Comparison of ENCODE assay signal across 12 mouse cellular contexts in genomic region chr5:148973019-148973668, GRCm38 (mm10). TPM values are rescaled to one million over a fixed set of nuclear protein-coding genes. Genes with fewer than 3 reads are reported as not detected.
DNase-seq lines count a peak whose midpoint lies in the region; ATAC-seq lines count a peak whose summit lies in the region.
"Had no signal": no experiment of that assay in that cellular context is flagged by ENCODE, and none has a peak within 500 bp of the region (broad histone marks: within the 10 kb centered on the region; RNA-seq: fewer than 3 reads in every experiment).

No protein-coding gene starts in this region.

- no peak overlapping the region for H3K9ac ChIP-seq in neural tube, embryonic 12.5 days
- 0 out of 2 replicates have a peak overlapping the region, but pooled peaks have one; percentile 4 for H3K9ac ChIP-seq in embryonic facial prominence, embryonic 12.5 days
- 0 out of 2 replicates have a peak overlapping the region, but pooled peaks have one; percentile 5 for H3K9ac ChIP-seq in limb, embryonic 11.5 days (ENCODE audit: low read length)

- H3K36me3 ChIP-seq in neural tube, embryonic 12.5 days: no peaks in the 10 kb centered on the region
- H3K36me3 ChIP-seq in embryonic facial prominence, embryonic 12.5 days: no peaks in the 10 kb centered on the region
- H3K36me3 ChIP-seq in limb, embryonic 11.5 days (ENCODE audit: control insufficient read depth, insufficient read depth, low read length): no peaks in the 10 kb centered on the region
- H3K36me3 ChIP-seq: G1E had no signal

- H3K4me3 ChIP-seq in neural tube, embryonic 12.5 days: no peak overlapping the region
- H3K4me3 ChIP-seq in embryonic facial prominence, embryonic 12.5 days: no peak overlapping the region
- H3K4me3 ChIP-seq in limb, embryonic 11.5 days (ENCODE audit: low read depth, low read length): no peak overlapping the region
- H3K4me3 ChIP-seq: megakaryocyte, embryonic 14.5 days had no signal

- 14% methylated on average over 6 of the region's 6 CpGs for WGBS in neural tube, embryonic 12.5 days
- WGBS in embryonic facial prominence, embryonic 12.5 days: 3% methylated on average over 6 of the region's 6 CpGs
- WGBS in limb, embryonic 11.5 days: 2% methylated on average over 6 of the region's 6 CpGs

- no peak overlapping the region for H3K4me2 ChIP-seq in neural tube, embryonic 12.5 days (replicated peaks)
- peak overlapping the region; percentile 15; the same call in 1 of the 2 replicates for H3K4me2 ChIP-seq in embryonic facial prominence, embryonic 12.5 days (replicated peaks)
- H3K4me2 ChIP-seq in limb, embryonic 11.5 days (ENCODE audit: low read depth, severe bottlenecking): no peak overlapping the region

- H3K27ac ChIP-seq in neural tube, embryonic 12.5 days: no peak overlapping the region
- H3K27ac ChIP-seq in embryonic facial prominence, embryonic 12.5 days: no peak overlapping the region
- H3K27ac ChIP-seq in limb, embryonic 11.5 days (replicated peaks; ENCODE audit: low read depth, low read length): no peak overlapping the region

- H3K27me3 ChIP-seq in neural tube, embryonic 12.5 days (replicated peaks): no peaks in the 10 kb centered on the region
- no peaks in the 10 kb centered on the region for H3K27me3 ChIP-seq in embryonic facial prominence, embryonic 12.5 days
- no peaks in the 10 kb centered on the region for H3K27me3 ChIP-seq in limb, embryonic 11.5 days (ENCODE audit: control insufficient read depth, insufficient read depth, low read length)

- DNase-seq in neural tube, embryonic 10.5 days (ENCODE audit: extremely low spot score, low spot score): no peak
- no peak for DNase-seq in limb, embryonic 11.5 days (ENCODE audit: low spot score)
- DNase-seq in thymus, postnatal 36 days: peak; percentile 59 to 73
- DNase-seq in heart, adult 18-20 months: no peak
- DNase-seq in natural killer cell, adult 2 months (ENCODE audit: low spot score in 2 of 2): no peak
- DNase-seq: kidney, postnatal 10 days had no signal

- H3K9me3 ChIP-seq in neural tube, embryonic 12.5 days: no peaks in the 10 kb centered on the region
- no peaks in the 10 kb centered on the region for H3K9me3 ChIP-seq in embryonic facial prominence, embryonic 12.5 days
- no peaks in the 10 kb centered on the region for H3K9me3 ChIP-seq in limb, embryonic 11.5 days (ENCODE audit: control insufficient read depth, low read length)

- peaks cover 14% of the 10 kb centered on the region for H3K4me1 ChIP-seq in neural tube, embryonic 12.5 days
- H3K4me1 ChIP-seq in embryonic facial prominence, embryonic 12.5 days: peaks cover 22% of the 10 kb centered on the region
- peaks cover 17% of the 10 kb centered on the region for H3K4me1 ChIP-seq in limb, embryonic 11.5 days (ENCODE audit: control insufficient read depth, insufficient read depth, low read length)

- ATAC-seq in neural tube, embryonic 12.5 days (ENCODE audit: low FRiP score, low read depth): peak; percentile 44; the same call in 1 of the 2 replicates
- no peak for ATAC-seq in embryonic facial prominence, embryonic 12.5 days (ENCODE audit: insufficient number of reproducible peaks, insufficient read depth, low FRiP score, low TSS enrichment)
- 0 out of 2 replicates have a peak, but pooled peaks have one; percentile 23 for ATAC-seq in limb, embryonic 11.5 days (ENCODE audit: insufficient number of reproducible peaks, low FRiP score, low TSS enrichment, low read depth)

RNA-seq across cellular contexts. Expression of gene Gm42791, which starts 21.8 kb away (rescaled TPM):
- polyA plus RNA-seq in neural tube, embryonic 12.5 days (2016; fragmentation: Nextera tagmentation; extraction: Ambion mirVana): 2.6 and 3.6 TPM in 2 replicates
- 3.4 and 4.0 TPM in 2 replicates for polyA plus RNA-seq in embryonic facial prominence, embryonic 12.5 days (2016; fragmentation: Nextera tagmentation; extraction: Ambion mirVana)
- polyA plus RNA-seq in limb, embryonic 11.5 days (2014; fragmentation: Nextera tagmentation; extraction: Ambion mirVana): 1.9 TPM in 1 of 2 replicates, not detected in the other
- 1 to 10 TPM; 2.7 to 5.3 TPM for total RNA-seq in heart, adult 18-20 months (2021)
- total RNA-seq: G1E had no signal
- polyA plus RNA-seq: embryonic facial prominence, embryonic 11.5 days; G1E; limb, embryonic 14.5 days had no signal

RNA-seq across cellular contexts. Expression of gene Katnal1, which starts 44.0 kb away (rescaled TPM):
- polyA plus RNA-seq in neural tube, embryonic 12.5 days (2016; fragmentation: Nextera tagmentation; extraction: Ambion mirVana): 35.7 and 36.6 TPM in 2 replicates
- 25.4 and 25.7 TPM in 2 replicates for polyA plus RNA-seq in embryonic facial prominence, embryonic 12.5 days (2016; fragmentation: Nextera tagmentation; extraction: Ambion mirVana)
- 23.1 and 24.2 TPM in 2 replicates for polyA plus RNA-seq in limb, embryonic 11.5 days (2014; fragmentation: Nextera tagmentation; extraction: Ambion mirVana)
- 10 to 100 TPM; 10.7 to 10.8 TPM for total RNA-seq in heart, adult 18-20 months (2021)
- polyA plus RNA-seq: G1E had no signal

Comparison
In these comparisons a context has a peak if more than half of its experiments do, and no peak if none do; other contexts are left out.
1. DNase-seq: peak in thymus, postnatal 36 days (2 of 2); none in neural tube, embryonic 10.5 days (single experiment), limb, embryonic 11.5 days (single experiment), heart, adult 18-20 months (0 of 2) and natural killer cell, adult 2 months (0 of 2).